Mouse (Mus musculus) adipose tissue, adult 10 weeks (tissue): ENCODE data around the gene Gm3604. TPM values are rescaled to one million over a fixed set of nuclear protein-coding genes. Genes with fewer than 3 reads are reported as not detected.

Experiments
- polyA plus RNA-seq: library from polyadenylated mRNA; stranded (reverse); fragments of 350-450 nt; fragmentation: Illumina TruSeq; extraction: RNeasy Lipid Tissue Mini Kit (QIAGEN cat#74804); gene quantifications from one replicate; pipeline ENCODE4 v1.2.3, GENCODE M21; 2014; ENCODE audit warnings: low read depth, low replicate concordance

The Gm3604 gene
- polyA plus RNA-seq, result 2.8 TPM

DNA sequence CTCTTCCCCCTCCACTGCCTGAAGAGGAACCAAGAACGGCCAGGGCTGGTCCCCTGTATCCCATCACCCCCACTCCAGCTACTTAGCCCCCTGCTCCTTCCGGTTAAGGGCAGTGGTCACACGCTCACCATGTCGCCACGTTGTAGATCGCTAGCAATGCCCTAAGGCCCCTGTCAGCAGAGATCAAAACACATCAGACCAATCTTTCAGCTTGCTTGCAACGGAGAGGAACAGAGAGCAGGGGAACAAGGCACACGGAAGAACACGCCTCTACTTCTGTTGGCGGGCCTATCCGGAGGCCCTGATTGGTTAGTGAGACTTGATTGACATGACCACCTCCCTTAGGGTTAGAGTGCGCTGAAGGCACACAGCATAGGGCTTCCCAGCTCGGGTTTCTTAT is at the start of gene Gm3604:
Gm3604 (minus strand) TSS at position 226 of the 400 bp plus-strand sequence.

Other genes with a start within 250 kb of the Gm3604 start
- 8.7 TPM for gene Gm49359, start 83.7 kb upstream of the Gm3604 start, polyA plus RNA-seq
- gene Zfp935, start 175.3 kb upstream of the Gm3604 start, polyA plus RNA-seq, result not detected
- 7.6 TPM for gene Zfp934, start 188.0 kb upstream of the Gm3604 start, polyA plus RNA-seq
- gene 6720489N17Rik, start 241.0 kb upstream of the Gm3604 start, polyA plus RNA-seq, result 1.2 TPM